Mouse (Mus musculus) layer of hippocampus, postnatal 36 days (tissue): ENCODE data around the gene Olfr259. TPM values are rescaled to one million over a fixed set of nuclear protein-coding genes. Genes with fewer than 3 reads are reported as not detected.

Experiments used
- DNase-seq, 2 experiments: peaks; one replicate each; pipeline ENCODE4 v3.0.0; 2022
- total RNA-seq, 2 experiments: library from RNA; stranded (reverse); gene quantifications; 2 replicates each; pipeline ENCODE4 v1.2.3; 2021

Gene Olfr259
- total RNA-seq, result not detected

DNA sequence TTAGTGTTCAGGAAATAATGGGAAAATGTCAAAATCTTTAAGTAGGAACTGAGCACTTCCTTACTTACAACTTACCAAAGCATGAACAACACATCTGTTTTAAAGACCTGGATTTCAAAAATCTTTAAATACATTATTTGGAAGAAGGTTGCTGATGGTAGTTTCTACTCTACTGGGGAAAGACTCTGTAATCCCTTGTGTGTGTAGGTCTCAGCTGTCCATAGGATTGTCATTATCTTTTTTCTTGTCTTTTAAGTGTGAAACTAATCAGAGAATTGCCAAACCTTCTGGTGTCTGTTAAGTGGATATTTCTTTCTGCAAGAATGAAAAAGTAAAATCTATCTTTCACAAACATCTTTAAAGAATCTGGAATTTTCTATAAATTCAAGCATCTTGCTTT, at the start of gene Olfr259:
Olfr259 (minus strand) TSS at position 101 of the 400 bp plus-strand sequence.
- DNase-seq, result no peak

DNA sequence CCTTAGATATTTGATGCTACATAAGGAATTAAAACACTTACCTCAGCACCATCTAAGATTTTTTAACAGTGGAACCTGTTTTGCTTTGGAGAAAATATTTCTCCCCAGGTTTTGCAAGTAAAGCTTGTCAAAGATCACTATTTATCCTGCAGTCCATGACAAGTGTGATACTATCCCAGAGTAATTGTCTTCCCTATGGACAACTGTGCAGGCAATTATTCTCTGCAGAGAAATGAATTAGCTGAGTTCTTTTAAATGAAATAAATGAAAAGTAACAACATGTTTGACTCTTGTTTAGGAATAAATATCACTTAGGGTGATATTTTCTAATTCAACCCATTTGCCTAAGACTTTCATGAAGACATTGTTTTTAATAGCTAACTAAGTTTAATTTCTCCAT, 38.2 kb upstream of the Olfr259 start, which contains the start of gene Olfr1111:
Olfr1111 (minus strand) TSS at position 101 of the 400 bp plus-strand sequence.
- no peak for DNase-seq

DNA sequence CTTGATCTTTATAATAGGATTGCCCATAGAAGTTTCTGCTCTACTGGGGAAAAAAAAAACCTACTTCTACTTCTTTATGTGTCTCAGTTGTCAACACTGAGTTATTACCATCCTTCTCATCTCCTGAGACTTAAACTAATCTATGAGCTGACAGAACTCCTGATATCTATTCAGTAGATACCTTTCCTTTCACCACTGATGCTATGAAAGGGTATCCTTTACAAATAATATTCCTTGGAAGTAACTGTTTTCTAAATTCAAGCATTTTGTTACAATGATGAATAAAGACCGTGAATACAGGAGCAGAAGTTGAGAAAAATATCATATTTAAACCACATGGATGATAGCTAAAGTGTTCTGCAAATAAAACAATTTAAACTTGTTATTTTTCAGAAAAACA, 25.8 kb upstream of the Olfr259 start, which contains the start of gene Olfr1110:
Olfr1110 (minus strand) TSS at position 101 of the 400 bp plus-strand sequence.
- DNase-seq, result no peak

DNA sequence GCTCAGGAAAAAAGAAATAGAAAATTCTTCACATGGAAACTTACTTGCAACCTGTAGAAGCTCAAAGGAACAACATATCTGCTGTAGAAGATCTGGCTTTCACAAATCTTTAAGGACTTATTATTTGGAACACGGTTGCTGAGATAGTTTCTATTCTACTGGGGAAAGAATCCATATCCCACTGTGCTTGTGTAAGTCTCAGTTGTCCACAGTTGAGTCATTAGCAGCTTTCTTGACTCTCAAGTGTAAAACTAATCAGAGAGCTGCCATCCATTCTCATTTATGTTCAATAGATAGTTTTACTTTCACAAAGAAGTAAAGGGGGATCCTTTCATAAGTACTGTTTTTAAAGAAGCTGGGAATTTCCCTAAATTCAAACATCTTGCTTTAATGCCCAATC, 18.5 kb downstream of the Olfr259 start, which contains the start of gene Olfr1109:
Olfr1109 (minus strand) TSS at position 101 of the 400 bp plus-strand sequence.
- no peak for DNase-seq

DNA sequence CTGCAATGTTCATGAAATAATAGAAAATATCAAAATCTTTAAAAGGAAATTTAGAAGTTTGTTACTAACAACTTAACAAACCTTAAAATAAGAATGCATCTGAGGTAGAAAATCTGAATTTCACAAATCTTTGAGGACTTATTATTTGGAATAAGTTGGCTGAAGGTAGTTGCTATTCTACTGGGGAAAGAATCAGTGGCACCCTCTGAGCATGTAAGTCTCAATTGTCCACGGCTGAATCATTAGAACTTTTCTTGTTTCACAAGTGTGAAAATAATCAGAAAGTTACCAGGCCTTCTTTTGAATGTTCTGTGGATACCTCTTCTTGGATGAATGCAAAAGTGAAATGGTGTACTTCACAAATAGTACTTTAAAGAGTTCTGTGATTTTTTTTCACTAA, 38.6 kb downstream of the Olfr259 start, which contains the start of gene Olfr1107:
Olfr1107 (minus strand) TSS at position 101 of the 400 bp plus-strand sequence.
- DNase-seq, result no peak

Other genes starting within 250 kb of the Olfr259 start
- not detected for gene Gm13723, start 239.8 kb downstream of the Olfr259 start, total RNA-seq
- not detected for gene Olfr1097, start 222.4 kb downstream of the Olfr259 start, total RNA-seq
- not detected for gene Olfr1098, start 190.0 kb downstream of the Olfr259 start, total RNA-seq
- gene Olfr1099, start 153.9 kb downstream of the Olfr259 start, total RNA-seq, result not detected
- not detected for gene Olfr1100, start 134.6 kb downstream of the Olfr259 start, total RNA-seq
- not detected for gene Olfr1101, start 123.3 kb downstream of the Olfr259 start, total RNA-seq
- not detected for gene Olfr1102, start 116.2 kb downstream of the Olfr259 start, total RNA-seq
- gene Olfr1104, start 87.5 kb downstream of the Olfr259 start, total RNA-seq, result not detected
- not detected for gene Olfr1105, start 78.0 kb downstream of the Olfr259 start, total RNA-seq
- not detected for gene Olfr1106, start 62.3 kb downstream of the Olfr259 start, total RNA-seq
- gene Olfr1107, start 38.8 kb downstream of the Olfr259 start, total RNA-seq, result not detected
- not detected for gene Olfr1109, start 18.6 kb downstream of the Olfr259 start, total RNA-seq
- gene Olfr1110, start 25.7 kb upstream of the Olfr259 start, total RNA-seq, result not detected
- gene Olfr1111, start 38.1 kb upstream of the Olfr259 start, total RNA-seq, result not detected
- not detected for gene Olfr1112, start 73.2 kb upstream of the Olfr259 start, total RNA-seq
- gene Olfr1113, start 94.4 kb upstream of the Olfr259 start, total RNA-seq, result not detected
- not detected for gene Olfr1115, start 133.4 kb upstream of the Olfr259 start, total RNA-seq
- gene Olfr1116, start 153.0 kb upstream of the Olfr259 start, total RNA-seq, result not detected
- gene Olfr1118, start 193.0 kb upstream of the Olfr259 start, total RNA-seq, result not detected
- gene Olfr1120, start 240.2 kb upstream of the Olfr259 start, total RNA-seq, result not detected